In genomic region chr2:105336314-105337027, GRCm38 (mm10) we compare ENCODE assay signal across 18 mouse cellular contexts.
DNase-seq lines count a peak whose midpoint lies in the region; ATAC-seq and TF ChIP-seq lines count a peak whose summit lies in the region.
"Had no signal": no experiment of that assay in that cellular context is flagged by ENCODE, and none has a peak within 500 bp of the region (broad histone marks: within the 10 kb centered on the region; RNA-seq: fewer than 3 reads in every experiment).

No protein-coding gene starts in this region.

- H3K4me3 ChIP-seq in hindbrain, embryonic 14.5 days (replicated peaks; ENCODE audit: low read length) = no peak overlapping the region
- no peak overlapping the region for H3K4me3 ChIP-seq in hindbrain, embryonic 12.5 days
- H3K4me3 ChIP-seq in kidney, embryonic 14.5 days (ENCODE audit: low read length) = no peak overlapping the region
- no peak overlapping the region for H3K4me3 ChIP-seq in thymus, adult 2 months (ENCODE audit: control insufficient read depth, insufficient read depth, low read length)
- H3K4me3 ChIP-seq: heart, embryonic 10.5 days had no signal

- no peaks in the 10 kb centered on the region for H3K9me3 ChIP-seq in hindbrain, embryonic 14.5 days (ENCODE audit: control insufficient read depth, low read length)
- no peaks in the 10 kb centered on the region for H3K9me3 ChIP-seq in hindbrain, embryonic 12.5 days (replicated peaks)
- no peaks in the 10 kb centered on the region for H3K9me3 ChIP-seq in kidney, embryonic 14.5 days (ENCODE audit: control insufficient read depth, low read length)
- H3K9me3 ChIP-seq: heart, embryonic 10.5 days had no signal

- WGBS in hindbrain, embryonic 14.5 days = 8% methylated on average over 12 of the region's 12 CpGs
- 12% methylated on average over 12 of the region's 12 CpGs for WGBS in hindbrain, embryonic 12.5 days
- 6% methylated on average over 12 of the region's 12 CpGs for WGBS in kidney, embryonic 14.5 days
- WGBS in thymus, adult 2 months = 44% methylated on average over 12 of the region's 12 CpGs

- no peak overlapping the region for H3K27ac ChIP-seq in hindbrain, embryonic 14.5 days
- H3K27ac ChIP-seq in hindbrain, embryonic 12.5 days = no peak overlapping the region
- peak overlapping the region; percentile 61; the same call in 1 of the 2 replicates for H3K27ac ChIP-seq in kidney, embryonic 14.5 days (ENCODE audit: low read depth, low read length)
- H3K27ac ChIP-seq in thymus, adult 2 months (ENCODE audit: control insufficient read depth, insufficient read depth, low read length) = no peak overlapping the region
- H3K27ac ChIP-seq: heart, embryonic 10.5 days; hindbrain, postnatal 0 days; macrophage; stomach, postnatal 0 days had no signal

- 0 out of 2 replicates have a peak overlapping the region, but pooled peaks have one; percentile 12 for H3K9ac ChIP-seq in hindbrain, embryonic 14.5 days
- no peak overlapping the region for H3K9ac ChIP-seq in hindbrain, embryonic 12.5 days
- 0 out of 2 replicates have a peak overlapping the region, but pooled peaks have one; percentile 18 for H3K9ac ChIP-seq in kidney, embryonic 14.5 days (ENCODE audit: low read depth, low read length)

- no peak overlapping the region for H3K4me2 ChIP-seq in hindbrain, embryonic 14.5 days (replicated peaks)
- no peak overlapping the region for H3K4me2 ChIP-seq in hindbrain, embryonic 12.5 days (replicated peaks)
- peak overlapping the region; percentile 22 for H3K4me2 ChIP-seq in kidney, embryonic 14.5 days (replicated peaks; ENCODE audit: low read depth, low read length)

- no peak for TF ChIP-seq POLR2A in thymus, adult 2 months (IDR thresholded peaks at IDR 0.05; ENCODE audit: control insufficient read depth, extremely low read depth, insufficient read depth, low read length, poor library complexity)

- peaks cover 14% of the 10 kb centered on the region; the same call in 1 of the 2 replicates for H3K4me1 ChIP-seq in hindbrain, embryonic 14.5 days (replicated peaks; ENCODE audit: control insufficient read depth, insufficient read depth, low read length)
- H3K4me1 ChIP-seq in hindbrain, embryonic 12.5 days = peaks cover 16% of the 10 kb centered on the region
- H3K4me1 ChIP-seq in kidney, embryonic 14.5 days (ENCODE audit: control insufficient read depth, insufficient read depth, low read length) = peaks cover 13% of the 10 kb centered on the region
- H3K4me1 ChIP-seq in thymus, adult 2 months (replicated peaks; ENCODE audit: control insufficient read depth, insufficient read depth, low read length) = no peaks in the 10 kb centered on the region

- H3K27me3 ChIP-seq in hindbrain, embryonic 14.5 days (ENCODE audit: control insufficient read depth, insufficient read depth, low read length) = peaks cover 6% of the 10 kb centered on the region; the same call in 1 of the 2 replicates
- H3K27me3 ChIP-seq in hindbrain, embryonic 12.5 days = peaks cover 19% of the 10 kb centered on the region
- H3K27me3 ChIP-seq in kidney, embryonic 14.5 days (ENCODE audit: control insufficient read depth, insufficient read depth, low read length) = no peaks in the 10 kb centered on the region
- H3K27me3 ChIP-seq in thymus, adult 2 months (ENCODE audit: control insufficient read depth, insufficient read depth, low read length) = no peaks in the 10 kb centered on the region

- no peak for TF ChIP-seq CTCF in thymus, adult 2 months (IDR thresholded peaks at IDR 0.05; ENCODE audit: borderline replicate concordance, control insufficient read depth, extremely low read depth, insufficient read depth, low read length, poor library complexity)

- no peak for DNase-seq in hindbrain, embryonic 14.5 days (ENCODE audit: low spot score)
- DNase-seq in kidney, postnatal 36 days = peak; percentile 46
- DNase-seq in retina, postnatal 1 day = peak; percentile 35
- DNase-seq in thymus, adult 2 months = no peak
- DNase-seq in spleen, postnatal 4 days (ENCODE audit: low spot score in 2 of 2) = no peak
- DNase-seq: cerebellum, adult 11 months; cerebellum, postnatal 25 days; gastrocnemius, postnatal 10 days; lung, adult 2 months; midbrain, embryonic 14.5 days; right cerebral cortex, adult 18-20 months; thymus, postnatal 36 days had no signal

- no peaks in the 10 kb centered on the region for H3K36me3 ChIP-seq in hindbrain, embryonic 14.5 days (replicated peaks; ENCODE audit: control insufficient read depth, insufficient read depth)
- no peaks in the 10 kb centered on the region for H3K36me3 ChIP-seq in hindbrain, embryonic 12.5 days
- no peaks in the 10 kb centered on the region for H3K36me3 ChIP-seq in kidney, embryonic 14.5 days (ENCODE audit: control insufficient read depth, insufficient read depth, low read length)
- no peaks in the 10 kb centered on the region for H3K36me3 ChIP-seq in thymus, adult 2 months (ENCODE audit: control insufficient read depth, insufficient read depth, low read length)
- H3K36me3 ChIP-seq: heart, embryonic 10.5 days had no signal

- ATAC-seq in hindbrain, embryonic 14.5 days (ENCODE audit: low FRiP score) = no peak
- ATAC-seq in hindbrain, embryonic 12.5 days (ENCODE audit: low FRiP score) = no peak
- ATAC-seq in kidney, embryonic 14.5 days (ENCODE audit: low FRiP score, low TSS enrichment) = peak; percentile 84; the same call in 1 of the 2 replicates
- ATAC-seq: hindbrain, postnatal 0 days had no signal

Comparison
In these comparisons a context has a peak if more than half of its experiments do, and no peak if none do; other contexts are left out.
1. DNase-seq: peak in kidney, postnatal 36 days (2 of 2) and retina, postnatal 1 day (single experiment); none in hindbrain, embryonic 14.5 days (single experiment), thymus, adult 2 months (single experiment) and spleen, postnatal 4 days (0 of 2).